Mouse (Mus musculus): Measurements from ENCODE around the gene Galnt12.

GRCm38 (mm10) chr4:47122051-47122706 lies 30.5 kb downstream of the Galnt12 start:
- TF ChIP-seq GATA1 (IDR thresholded peaks at IDR 0.05; ENCODE audit: borderline replicate concordance, low read length) (no peak), FLI1 (IDR thresholded peaks at IDR 0.05; ENCODE audit: low read length) (no peak)

Data from megakaryocyte, embryonic 14.5 days (primary cell).